Mouse (Mus musculus) retina, postnatal 7 days (tissue): Measurements from ENCODE around the gene Igsf11.
"Not testable (repeated sequence)": the region's sequence is repeated elsewhere in the genome, so short reads cannot be mapped to it uniquely, and the experiment has no call there.

Source experiments
- DNase-seq: peaks from one replicate; pipeline ENCODE4 v3.0.0-alpha.2; 2012; ENCODE audit warnings: low read depth, low spot score

Igsf11 gene

GRCm38 (mm10) chr16:38982508-38983236, 90.2 kb downstream of the Igsf11 start:
- DNase-seq: peak; percentile 57

GRCm38 (mm10) chr16:38983850-38984249, 91.4 kb downstream of the Igsf11 start:
- DNase-seq: not testable (repeated sequence)

- no peak for DNase-seq
Observed at GRCm38 (mm10) chr16:38985411-38985810, 92.9 kb downstream of the Igsf11 start.

- DNase-seq: no peak
Observed at GRCm38 (mm10) chr16:38986410-38986809, 93.9 kb downstream of the Igsf11 start.

- no peak for DNase-seq
Observed at GRCm38 (mm10) chr16:38993711-38994110, 101.2 kb downstream of the Igsf11 start.

GRCm38 (mm10) chr16:38998496-38999258, 106.2 kb downstream of the Igsf11 start:
- no peak for DNase-seq

GRCm38 (mm10) chr16:38999298-38999697, 106.8 kb downstream of the Igsf11 start:
- DNase-seq: no peak

- DNase-seq: no peak
Observed at GRCm38 (mm10) chr16:39006978-39007377, 114.5 kb downstream of the Igsf11 start.

- no peak for DNase-seq
Observed at GRCm38 (mm10) chr16:39019449-39019848, 127.0 kb downstream of the Igsf11 start.

- DNase-seq: peak; percentile 3
Observed at GRCm38 (mm10) chr16:39025989-39026736, 133.7 kb downstream of the Igsf11 start.

- DNase-seq: no peak
Observed at GRCm38 (mm10) chr16:39031350-39031749, 138.9 kb downstream of the Igsf11 start.

GRCm38 (mm10) chr16:39037257-39037656, 144.8 kb downstream of the Igsf11 start:
- DNase-seq: no peak

- DNase-seq: no peak
Observed at GRCm38 (mm10) chr16:39044381-39044780, 151.9 kb downstream of the Igsf11 start.

- DNase-seq: peak; percentile 49
Observed at GRCm38 (mm10) chr16:39048889-39049288, 156.4 kb downstream of the Igsf11 start.

- peak; percentile 70 for DNase-seq
Observed at GRCm38 (mm10) chr16:39052971-39053370, 160.5 kb downstream of the Igsf11 start.

GRCm38 (mm10) chr16:39053779-39054178, 161.3 kb downstream of the Igsf11 start:
- no peak for DNase-seq

GRCm38 (mm10) chr16:39056061-39056460, 163.6 kb downstream of the Igsf11 start:
- peak; percentile 50 for DNase-seq

- DNase-seq: no peak
Observed at GRCm38 (mm10) chr16:39056961-39057360, 164.5 kb downstream of the Igsf11 start.

GRCm38 (mm10) chr16:39058869-39059268, 166.4 kb downstream of the Igsf11 start:
- DNase-seq: no peak

- DNase-seq: peak; percentile 40
Observed at GRCm38 (mm10) chr16:39062596-39062995, 170.1 kb downstream of the Igsf11 start.

- DNase-seq: no peak
Observed at GRCm38 (mm10) chr16:39065576-39065975, 173.1 kb downstream of the Igsf11 start.

- DNase-seq: no peak
Observed at GRCm38 (mm10) chr16:39071431-39071830, 179.0 kb downstream of the Igsf11 start.
